Mouse (Mus musculus) megakaryocyte, adult 5-6 weeks (primary cell): Measurements from ENCODE around the gene Ulk3. TPM values are rescaled to one million over a fixed set of nuclear protein-coding genes. Genes with fewer than 3 reads are reported as not detected.

ENCODE experiments used
- ATAC-seq: 2 replicates; pipeline ENCODE4 v1.8.0; 2016; ENCODE audit warnings: mild to moderate bottlenecking, inconsistent platforms; ENCODE audit not compliant: poor library complexity, severe bottlenecking
- total RNA-seq, 2 experiments: library from RNA; stranded (forward) in 1 of 2; stranded (reverse) in 1 of 2; fragments of 153-499, 151-499 nt in 1 of 2; fragments of 221-1000, 200-1000 nt in 1 of 2; gene quantifications; 2 replicates each; pipeline versions ENCODE4 v1.2.3 to v1.2.4; 2015 to 2017

The Ulk3 gene
- total RNA-seq (2015) (8.8 and 10.0 TPM in 2 replicates), total RNA-seq (2017) (4.7 and 9.4 TPM in 2 replicates)

DNA sequence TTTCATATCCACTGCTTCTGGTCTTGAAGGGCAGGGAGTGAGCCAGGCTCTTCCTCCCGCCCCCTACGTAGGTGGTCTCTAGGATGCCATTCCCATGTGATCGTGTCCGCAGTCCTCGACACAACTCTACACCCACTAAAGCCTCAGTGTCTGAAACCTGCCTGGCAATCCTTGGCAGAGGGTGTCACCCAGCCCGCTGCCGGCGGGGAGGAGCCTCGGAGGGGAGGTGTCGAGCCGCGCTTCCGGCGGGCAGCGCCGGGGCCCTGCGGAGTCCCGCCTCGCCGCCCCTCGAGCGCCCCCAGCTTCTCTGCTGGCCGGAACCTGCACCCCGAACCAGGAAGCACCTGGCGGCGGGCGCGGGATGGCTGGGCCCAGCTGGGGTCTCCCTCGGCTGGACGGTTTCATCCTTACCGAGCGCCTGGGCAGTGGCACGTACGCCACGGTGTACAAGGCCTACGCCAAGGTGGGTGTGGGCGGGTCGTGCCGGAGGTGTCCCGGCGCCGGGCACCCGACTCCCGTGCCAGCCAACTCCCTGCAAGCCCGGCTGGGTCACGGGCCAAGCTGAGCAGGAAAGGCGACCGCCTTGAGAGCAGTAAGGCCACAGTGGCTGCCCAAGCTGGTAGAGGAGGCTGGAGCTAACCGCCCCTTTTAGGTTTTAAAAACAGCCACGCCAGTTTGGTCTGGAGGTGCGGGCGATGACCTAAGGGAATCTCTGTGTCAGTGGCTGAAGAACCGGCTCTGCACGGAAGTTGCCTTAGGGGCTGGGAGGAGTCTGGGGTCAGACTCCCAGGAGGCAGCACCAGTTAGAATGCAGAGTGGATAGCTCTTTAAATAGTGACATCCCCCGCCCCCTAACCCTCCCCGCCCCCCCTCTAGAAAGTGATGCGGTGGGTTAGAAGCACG is at the start of gene Ulk3:
Gene Ulk3, plus strand, starts transcription at position 229 of the 903 bp plus-strand sequence.
- ATAC-seq: peak; percentile 90

- ATAC-seq: peak; percentile 66
Observed at GRCm38 (mm10) chr9:57539550-57539949, 49.7 kb upstream of the Ulk3 start.

DNA sequence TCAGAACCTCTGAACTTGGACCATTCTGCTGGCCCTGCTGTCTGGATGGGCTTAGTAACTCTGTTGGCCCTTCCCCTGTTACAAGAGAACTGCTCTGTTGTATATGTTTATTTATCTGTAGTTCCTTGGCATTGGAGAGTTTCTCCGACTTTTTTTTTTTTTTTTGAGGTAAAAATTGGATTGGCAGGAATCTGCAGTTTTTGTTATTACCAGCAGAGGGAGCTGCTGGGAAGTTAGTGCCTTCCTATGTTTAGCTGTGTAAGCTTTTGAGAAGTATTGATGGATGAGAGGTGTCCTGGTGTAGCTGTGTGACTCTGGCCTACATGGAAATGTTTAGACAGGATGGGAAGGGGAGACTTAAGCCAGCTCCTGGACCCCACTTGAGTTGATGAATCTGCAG is 47.9 kb upstream of the Ulk3 start:
- ATAC-seq: peak; percentile 37; the same call in 1 of the 2 replicates

DNA sequence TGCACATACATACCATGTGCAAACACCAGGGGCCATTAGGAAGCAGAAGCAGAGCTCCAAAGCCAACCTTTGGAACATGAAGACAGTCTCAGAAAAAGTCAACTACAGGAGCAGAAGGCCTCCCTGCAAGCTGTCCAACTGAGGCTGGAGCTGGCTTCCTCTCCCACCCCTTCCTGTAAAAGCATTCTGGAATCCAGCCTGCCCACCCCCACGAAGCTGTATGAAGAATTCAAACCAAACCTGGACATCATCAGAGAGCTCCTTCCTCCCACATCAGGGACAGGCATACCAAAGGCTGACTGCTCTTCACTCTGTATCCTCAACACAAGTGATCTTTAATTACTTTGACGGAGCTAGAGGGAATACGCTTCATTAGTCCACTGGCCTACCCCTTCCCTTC is 45.3 kb upstream of the Ulk3 start:
- no peak for ATAC-seq

DNA sequence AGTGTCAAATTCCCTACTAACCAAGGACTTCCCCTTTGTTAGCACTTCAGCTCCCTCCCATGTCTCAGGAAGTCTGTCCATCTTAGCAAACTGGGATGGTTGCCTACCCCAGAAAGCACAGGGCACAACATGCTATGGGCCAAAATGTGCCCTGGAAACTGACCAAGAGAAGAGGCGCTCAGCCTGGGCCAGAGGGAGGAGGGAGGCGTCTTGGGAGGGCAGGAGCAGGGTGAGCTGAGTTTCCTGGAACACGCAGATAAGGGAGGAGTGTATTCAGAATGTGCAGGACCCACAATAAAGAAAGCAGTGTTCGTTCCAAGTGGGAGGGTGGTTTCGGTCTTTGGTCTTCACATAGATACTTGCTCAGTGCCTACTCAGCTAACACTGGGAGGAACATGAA is 42.0 kb upstream of the Ulk3 start:
- no peak for ATAC-seq

DNA sequence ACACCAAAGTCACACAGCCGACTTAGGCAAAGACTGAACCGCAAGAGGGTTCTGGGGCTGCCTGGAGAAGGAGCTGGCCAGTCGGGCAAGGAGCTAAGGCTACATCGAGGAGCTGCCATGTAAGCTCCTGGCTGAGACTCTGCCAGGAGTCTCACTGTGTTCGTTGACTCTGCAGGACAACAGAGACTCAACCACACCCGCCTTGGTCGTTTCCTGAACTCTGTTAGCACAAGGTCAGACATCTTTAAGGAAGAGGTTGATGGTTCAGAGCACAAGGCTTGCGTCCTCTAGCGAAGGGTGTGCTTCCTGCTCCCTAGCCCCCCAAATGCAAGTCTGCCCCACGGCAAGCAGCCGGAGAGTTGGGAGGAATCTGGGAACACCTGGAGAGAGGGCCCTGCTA is 41.4 kb upstream of the Ulk3 start:
- ATAC-seq: no peak

- no peak for ATAC-seq
Observed at GRCm38 (mm10) chr9:57549186-57549585, 40.1 kb upstream of the Ulk3 start.

GRCm38 (mm10) chr9:57550126-57550862 is 39.0 kb upstream of the Ulk3 start:
- ATAC-seq: no peak

DNA sequence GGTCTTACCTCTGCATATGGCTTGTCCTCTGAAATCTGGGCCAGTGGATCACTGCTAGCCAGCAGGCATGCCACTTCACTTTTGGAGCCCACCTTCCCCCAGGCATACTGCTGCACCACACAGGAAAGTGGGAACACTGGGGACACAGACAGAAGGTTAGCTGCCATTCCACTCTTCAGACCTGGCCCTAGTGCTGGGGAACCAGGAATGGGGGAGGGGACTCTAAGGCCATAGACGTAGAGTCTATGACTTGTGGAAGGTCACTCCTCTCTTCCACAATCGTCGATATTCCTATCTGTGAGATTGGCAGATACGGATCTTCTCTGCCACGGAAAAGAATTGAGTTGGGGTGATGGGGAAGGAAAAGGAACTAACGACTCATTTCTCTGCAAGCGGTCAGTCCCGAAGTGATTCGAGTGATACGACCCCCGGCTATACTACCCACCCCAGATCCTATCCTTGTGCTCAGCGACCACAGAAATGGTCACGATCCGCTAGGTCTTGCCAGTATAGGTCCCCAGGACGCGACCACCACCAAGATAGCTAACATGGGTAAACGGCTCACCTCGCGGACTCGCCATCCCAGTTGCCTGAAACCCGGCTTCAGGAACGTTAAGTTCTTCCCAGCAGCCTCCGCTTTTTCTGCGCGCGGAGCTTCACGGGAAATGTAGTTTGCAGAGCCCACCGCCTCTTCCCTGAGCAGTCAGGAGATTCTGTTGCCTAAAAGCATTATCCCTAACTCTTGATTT is 36.9 kb upstream of the Ulk3 start, which contains the start of gene Mpi:
Gene Mpi, minus strand, starts transcription at position 625 of the 749 bp plus-strand sequence.
- peak; percentile 80 for ATAC-seq

DNA sequence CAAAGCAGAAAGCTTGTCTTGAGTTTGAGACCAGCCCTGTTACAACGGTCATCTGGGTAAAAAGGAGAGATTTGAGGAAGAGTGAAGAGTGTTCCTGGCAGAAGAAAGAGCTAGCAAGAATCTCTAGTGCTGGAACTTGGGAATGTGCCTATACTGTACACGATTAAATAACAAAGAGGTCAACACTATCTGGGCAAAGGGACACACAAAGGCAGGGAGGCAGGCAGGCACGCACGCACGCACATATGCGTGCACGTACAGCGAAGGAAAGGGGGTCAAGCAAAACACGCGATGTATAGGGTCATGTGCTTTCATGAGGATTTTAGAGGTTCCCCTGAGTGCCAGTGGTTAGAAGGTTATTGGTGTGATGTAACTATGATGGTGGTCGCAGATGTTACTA is 36.1 kb upstream of the Ulk3 start:
- no peak for ATAC-seq

DNA sequence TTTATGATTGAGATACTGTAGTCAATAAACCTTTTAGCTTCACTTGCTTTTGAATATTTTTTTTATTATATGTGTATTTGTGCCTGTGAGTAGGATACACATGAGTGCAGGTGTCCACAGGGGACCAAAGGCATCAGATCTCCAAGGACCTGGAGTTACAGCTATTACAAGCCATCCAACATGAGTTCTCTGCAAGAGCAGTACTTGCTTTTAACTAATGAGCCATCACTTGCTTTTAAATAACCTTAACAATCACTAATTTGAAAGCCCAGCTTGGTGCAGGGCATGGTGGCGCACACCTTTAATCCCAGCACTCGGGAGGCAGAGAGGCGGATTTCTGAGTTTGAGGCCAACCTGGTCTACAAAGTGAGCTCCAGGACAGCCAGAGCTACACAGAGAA is 34.5 kb upstream of the Ulk3 start:
- ATAC-seq: no peak

DNA sequence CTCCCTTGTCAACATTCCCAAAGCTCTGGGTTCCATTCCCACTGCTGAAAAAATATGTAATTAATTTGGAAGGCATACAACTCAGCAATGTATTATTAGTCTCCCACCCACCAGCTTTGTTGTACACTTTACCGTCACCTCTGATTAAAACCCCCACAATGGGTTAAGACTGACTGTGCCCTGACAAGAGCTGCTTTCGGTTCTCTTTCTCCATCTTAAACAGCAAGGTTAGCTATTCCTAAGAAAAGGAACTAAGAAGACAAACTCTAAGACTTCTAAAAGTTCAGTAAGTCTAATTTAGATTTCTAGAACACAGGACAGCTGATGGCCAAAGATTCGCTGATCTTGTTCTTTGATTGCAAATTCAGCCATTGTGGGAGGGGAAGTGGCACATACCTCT is 32.0 kb upstream of the Ulk3 start:
- no peak for ATAC-seq

DNA sequence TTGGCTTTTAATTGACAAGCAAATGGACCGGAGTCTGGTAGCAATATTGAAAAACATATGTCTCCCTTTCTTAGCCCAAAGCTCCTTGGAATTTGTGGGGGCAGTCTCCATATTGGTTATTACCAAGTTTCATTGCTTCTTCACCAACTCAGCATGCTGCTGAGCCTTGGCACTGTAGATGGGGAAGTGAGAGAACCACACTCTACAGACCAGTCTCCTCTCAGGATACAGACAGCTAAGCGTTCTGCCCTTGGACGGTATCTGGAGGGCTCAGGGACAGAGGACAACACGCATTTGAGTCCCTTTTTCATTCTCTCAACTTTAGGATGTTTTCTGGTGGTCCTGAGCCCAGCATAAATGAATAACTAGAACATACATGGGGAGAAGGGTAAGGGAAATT is 30.6 kb upstream of the Ulk3 start:
- ATAC-seq: no peak

GRCm38 (mm10) chr9:57559568-57559967 is 29.7 kb upstream of the Ulk3 start:
- ATAC-seq: no peak

- no peak for ATAC-seq
Observed at GRCm38 (mm10) chr9:57560263-57560662, 29.0 kb upstream of the Ulk3 start.

GRCm38 (mm10) chr9:57560861-57561710 is 28.2 kb upstream of the Ulk3 start, which contains the start of gene Scamp2:
TSS of gene Scamp2 (plus strand) at chr9:57560943.
- ATAC-seq: peak; percentile 83

GRCm38 (mm10) chr9:57561711-57562099 is 27.5 kb upstream of the Ulk3 start:
- peak; percentile 30 for ATAC-seq

DNA sequence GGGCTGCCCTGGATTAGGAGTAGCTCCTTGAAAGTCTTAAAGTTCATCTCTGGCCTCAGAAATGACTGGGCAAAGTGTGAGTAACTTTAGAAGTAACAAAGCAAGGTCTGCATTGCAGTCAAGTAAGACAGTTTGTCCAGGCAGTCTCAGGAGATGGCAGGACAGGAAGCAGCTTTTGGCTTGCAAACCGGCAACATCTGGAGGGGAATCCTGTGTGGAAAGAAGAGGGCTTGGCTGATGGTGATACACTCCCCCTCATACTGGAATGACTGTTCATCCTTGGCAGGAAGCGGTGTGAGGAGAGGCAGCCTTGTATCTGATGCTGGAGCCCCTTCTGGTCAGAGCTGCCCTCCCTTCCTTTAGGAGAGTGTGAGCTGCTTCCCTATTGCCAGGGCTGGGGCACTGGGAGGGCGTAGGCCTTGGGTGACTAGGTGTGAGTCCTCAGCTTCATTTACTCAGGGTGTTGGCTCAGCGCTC is 26.3 kb upstream of the Ulk3 start:
- no peak for ATAC-seq

- ATAC-seq: no peak
Observed at GRCm38 (mm10) chr9:57564609-57565008, 24.6 kb upstream of the Ulk3 start.

GRCm38 (mm10) chr9:57565741-57566221 is 23.5 kb upstream of the Ulk3 start:
- peak; percentile 58 for ATAC-seq
